Mouse (Mus musculus) heart, adult 2 months (tissue): ENCODE measurements at regions not wholly inside any gene's neighbourhood (a gene's known extent, or its start where the extent isn't known, plus 50 kb on each side); places are given as distances from the start of the nearest gene placed in this dataset.

ENCODE experiments used
- CTCF ChIP-seq: fragments of 200-600 bp; IDR thresholded peaks from 2 replicates; pipeline ENCODE4 v1.8.1; 2022; ENCODE audit warnings: antibody characterized with exemption, mild to moderate bottlenecking, moderate library complexity
- EP300 ChIP-seq: fragments of 200-500 bp; IDR thresholded peaks from 2 replicates; pipeline ENCODE4 v1.6.1; 2011; ENCODE audit warnings: low read depth, low read length, control low read depth; ENCODE audit not compliant: insufficient read depth
- POLR2A ChIP-seq: fragments of 200-500 bp; IDR thresholded peaks from 2 replicates; pipeline ENCODE4 v1.6.1; 2011; ENCODE audit warnings: mild to moderate bottlenecking, low read depth, low read length, control low read depth; ENCODE audit not compliant: insufficient read depth

GRCm38 (mm10) chr2:45747263-45748236 is 630.4 kb upstream of the Zeb2 start:
- TF ChIP-seq CTCF (no peak), EP300 (no peak), POLR2A (no peak)
